Mouse (Mus musculus) urinary bladder, adult 18-20 months (tissue): ENCODE measurements around the gene Gm49342.

Experiments
- DNase-seq, 2 experiments: peaks; one replicate each; pipeline ENCODE4 v3.0.0; 2022; ENCODE audit warnings: low spot score in 2 of 2, mixed read lengths in 2 of 2

The Gm49342 gene

DNA sequence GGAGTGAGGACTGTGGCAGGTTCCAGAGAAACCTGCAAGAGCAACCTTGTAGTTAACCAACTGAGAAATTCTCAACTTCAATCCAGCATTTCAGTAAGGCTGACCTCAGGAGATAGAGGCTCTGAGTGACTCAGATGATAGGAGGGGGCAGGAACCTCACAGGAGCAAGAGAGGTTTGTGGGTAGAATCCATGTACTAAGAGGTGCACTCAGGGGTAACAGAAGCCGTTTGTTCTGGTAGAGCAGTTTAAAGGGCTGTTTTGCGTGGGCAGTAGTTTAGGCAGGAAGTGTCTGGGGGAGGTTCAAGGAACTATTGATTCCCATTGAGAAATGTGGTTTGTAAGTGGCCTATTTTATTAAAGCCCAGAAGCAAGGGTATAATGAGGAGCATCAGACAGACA, 36.9 kb downstream of the Gm49342 start:
- DNase-seq: no peak

DNA sequence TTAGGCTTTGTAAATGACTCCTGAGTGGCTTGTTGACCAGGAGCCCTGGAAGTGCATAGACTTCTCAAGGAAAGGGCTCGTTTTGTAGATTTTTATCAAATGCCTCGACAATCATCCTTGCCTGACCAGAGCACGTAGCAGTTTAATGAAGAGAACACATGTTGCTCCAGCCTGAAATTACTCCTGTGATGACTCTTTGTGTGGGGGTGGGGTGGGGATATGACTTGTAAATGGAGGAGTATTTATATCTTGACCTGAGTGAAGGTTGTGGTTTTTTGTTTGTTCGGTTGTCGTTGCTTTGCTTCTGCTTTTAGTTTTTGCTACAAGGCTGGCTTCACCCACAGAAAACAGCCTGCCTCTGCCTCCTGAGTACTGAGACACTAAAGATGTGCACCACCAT, 37.5 kb downstream of the Gm49342 start:
- DNase-seq: no peak

- DNase-seq: no peak
Observed at GRCm38 (mm10) chr14:50987668-50988067, 43.4 kb downstream of the Gm49342 start.

DNA sequence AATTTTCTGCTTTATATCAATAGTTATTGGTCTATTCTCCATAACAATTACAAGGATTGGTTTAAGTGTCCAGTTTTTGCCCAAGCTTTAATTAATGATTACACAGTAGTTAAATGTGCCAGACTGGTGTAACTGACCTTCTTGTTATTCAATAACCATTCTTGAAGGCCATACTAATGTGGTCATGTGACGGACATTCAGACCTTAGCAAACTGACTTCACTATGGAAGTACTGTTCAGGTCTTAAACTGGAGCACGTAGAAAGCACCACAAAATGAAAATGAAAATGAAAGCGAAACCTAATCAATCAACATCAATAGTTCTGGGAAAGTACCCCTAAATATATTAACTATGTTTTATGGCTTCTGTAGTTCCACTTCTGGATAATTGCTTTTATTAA, 46.7 kb downstream of the Gm49342 start:
- DNase-seq: no peak

GRCm38 (mm10) chr14:50997088-50997487, 52.8 kb downstream of the Gm49342 start:
- no peak for DNase-seq

DNA sequence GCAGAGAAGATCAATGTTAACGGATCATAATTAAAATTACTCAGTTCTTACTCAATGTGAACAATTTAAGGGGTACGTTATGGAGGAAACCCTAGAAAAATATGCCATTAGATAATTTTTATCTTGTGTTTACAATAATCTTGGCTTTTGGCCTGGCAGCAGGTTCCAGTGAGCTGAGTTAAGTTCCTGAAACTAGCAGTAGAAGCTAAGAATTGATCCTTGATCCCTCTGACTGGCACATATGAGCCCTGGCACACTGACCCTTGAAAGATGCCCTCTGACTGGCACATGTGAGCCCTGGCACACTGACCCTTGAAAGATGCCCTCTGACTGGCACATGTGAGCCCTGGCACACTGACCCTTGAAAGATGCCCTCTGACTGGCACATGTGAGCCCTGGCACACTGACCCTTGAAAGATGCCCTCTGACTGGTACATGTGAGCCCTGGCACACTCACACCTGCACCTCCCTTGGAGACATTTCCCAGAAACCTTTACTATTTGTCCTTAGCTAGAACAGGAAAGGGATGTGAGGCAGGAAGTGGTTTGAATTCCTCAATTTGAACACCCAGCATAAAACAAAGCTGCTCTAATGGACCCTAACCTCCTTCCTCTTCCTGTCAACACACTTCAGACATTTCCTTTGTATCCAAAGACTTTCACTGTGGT, 53.8 kb downstream of the Gm49342 start:
- no peak for DNase-seq

- no peak for DNase-seq
Observed at GRCm38 (mm10) chr14:51007152-51007801, 63.0 kb downstream of the Gm49342 start, which contains the start of gene Rnase10. TSS of gene Rnase10 (plus strand) at chr14:51007751.

DNA sequence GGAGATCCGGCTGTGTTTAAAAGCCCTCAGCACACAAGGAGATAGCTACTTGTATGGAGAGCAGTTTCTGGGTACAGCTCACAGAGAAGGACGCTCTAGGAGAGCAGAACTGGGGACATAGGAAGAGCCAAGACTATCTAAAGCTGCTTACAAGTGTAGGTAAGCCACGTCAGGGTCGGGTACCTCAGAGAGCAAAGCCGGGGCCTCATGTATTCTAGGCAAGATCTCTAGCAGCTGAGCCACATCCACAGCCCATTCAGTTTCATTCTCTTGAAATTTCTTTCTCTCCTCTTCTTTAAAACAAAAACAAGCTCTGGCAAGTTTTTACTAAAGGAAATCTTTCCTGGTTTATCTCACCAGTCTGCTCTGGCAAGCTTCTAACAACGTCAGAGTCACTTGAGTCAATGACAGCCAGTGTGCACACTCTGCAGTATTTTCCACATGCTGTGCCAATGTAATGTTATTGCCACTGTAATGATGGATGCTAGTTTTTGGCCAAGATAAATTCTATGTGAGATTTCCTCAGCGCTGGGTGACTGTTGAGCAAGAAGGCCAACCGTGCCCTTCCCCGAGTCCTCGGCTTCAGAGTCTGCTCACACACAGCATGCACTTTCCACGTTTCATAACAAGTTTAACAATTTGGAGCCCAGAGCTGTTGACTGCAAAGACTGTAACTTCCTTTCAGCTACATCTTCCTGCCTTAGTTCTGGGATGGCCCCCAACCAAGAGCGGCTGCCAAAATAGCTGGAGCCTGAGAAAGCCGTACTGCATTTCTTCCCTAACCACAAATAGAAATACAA, 63.8 kb downstream of the Gm49342 start:
- peak; percentile 7 to 29 for DNase-seq

DNA sequence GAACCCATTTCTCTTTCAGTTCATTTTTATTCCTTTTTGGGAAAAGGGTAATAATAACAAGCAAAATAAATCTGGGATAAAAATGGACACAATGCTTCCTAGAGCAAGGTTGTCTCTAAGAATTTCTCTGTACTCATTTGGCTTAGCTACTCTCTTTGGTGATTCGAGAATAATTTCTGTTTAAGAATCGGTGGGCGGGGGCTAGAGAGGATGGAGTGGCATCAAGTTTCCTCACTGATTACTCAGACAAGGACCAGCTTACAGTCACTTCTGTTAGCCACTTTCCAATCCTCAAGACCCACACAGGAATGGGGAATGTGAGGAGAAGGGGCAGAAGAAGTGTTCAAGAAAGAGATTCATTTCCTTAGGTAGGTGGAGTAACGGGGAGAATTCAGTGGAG, 64.5 kb downstream of the Gm49342 start:
- no peak for DNase-seq

GRCm38 (mm10) chr14:51009572-51009971, 65.3 kb downstream of the Gm49342 start:
- DNase-seq: no peak
